Mouse (Mus musculus): ENCODE measurements around the gene Vti1a. TPM values are rescaled to one million over a fixed set of nuclear protein-coding genes. Genes with fewer than 3 reads are reported as not detected.

Gene Vti1a
- total RNA-seq, 2 experiments from 2014 or later, result 20.3 to 21.5 TPM

- intact Hi-C loops (cut with DNase I), result no loop called here
- no peak for DNase-seq
These were observed 124.2 kb downstream of the Vti1a start for GRCm38 (mm10) chr19:55440306-55440705.

DNA sequence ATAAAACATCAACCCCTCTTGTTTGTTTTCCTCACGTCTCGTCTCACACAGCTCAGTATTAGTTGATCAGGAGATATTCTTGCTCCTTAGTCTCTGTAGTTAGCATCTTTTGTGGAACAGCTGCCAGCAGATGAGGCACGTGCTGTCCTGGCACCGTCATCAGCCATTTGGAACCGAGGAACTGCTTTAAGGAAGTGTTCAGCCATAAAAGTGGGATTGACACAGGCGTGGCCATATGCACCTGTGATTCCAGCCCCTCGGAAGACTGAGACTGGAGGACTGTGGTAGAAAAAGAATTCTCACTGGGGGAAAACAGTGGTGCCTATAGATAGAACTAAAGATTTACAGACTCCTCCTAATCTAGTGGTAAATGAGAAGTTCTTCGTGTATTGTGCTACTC lies 127.5 kb downstream of the Vti1a start:
- DNase-seq, result no peak
- intact Hi-C loops (cut with DNase I), result no loop called here

DNA sequence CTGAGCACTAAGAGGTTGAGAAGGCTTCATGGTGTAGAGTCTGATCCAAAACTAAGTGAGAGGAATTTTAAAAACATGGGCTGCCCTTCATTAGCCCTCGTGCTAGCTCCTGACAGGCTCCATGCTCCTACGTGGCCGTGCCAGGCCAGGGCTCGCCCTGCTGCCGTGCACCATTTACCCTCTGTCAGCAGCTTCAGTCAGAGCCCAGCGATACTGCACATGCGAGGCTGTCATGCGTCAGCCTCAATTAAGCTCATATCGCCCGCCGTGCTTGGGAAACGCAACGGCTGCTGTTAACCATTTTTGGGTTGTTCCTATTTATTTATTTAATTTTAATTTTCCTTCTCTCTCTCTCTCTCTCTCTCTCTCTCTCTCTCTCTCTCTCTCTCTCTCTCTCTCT lies 133.0 kb downstream of the Vti1a start:
- intact Hi-C loops (cut with DNase I), result no loop called here
- no peak for DNase-seq

GRCm38 (mm10) chr19:55449506-55449905 lies 133.4 kb downstream of the Vti1a start:
- no peak for DNase-seq
- intact Hi-C loops (cut with DNase I), result no loop called here

DNA sequence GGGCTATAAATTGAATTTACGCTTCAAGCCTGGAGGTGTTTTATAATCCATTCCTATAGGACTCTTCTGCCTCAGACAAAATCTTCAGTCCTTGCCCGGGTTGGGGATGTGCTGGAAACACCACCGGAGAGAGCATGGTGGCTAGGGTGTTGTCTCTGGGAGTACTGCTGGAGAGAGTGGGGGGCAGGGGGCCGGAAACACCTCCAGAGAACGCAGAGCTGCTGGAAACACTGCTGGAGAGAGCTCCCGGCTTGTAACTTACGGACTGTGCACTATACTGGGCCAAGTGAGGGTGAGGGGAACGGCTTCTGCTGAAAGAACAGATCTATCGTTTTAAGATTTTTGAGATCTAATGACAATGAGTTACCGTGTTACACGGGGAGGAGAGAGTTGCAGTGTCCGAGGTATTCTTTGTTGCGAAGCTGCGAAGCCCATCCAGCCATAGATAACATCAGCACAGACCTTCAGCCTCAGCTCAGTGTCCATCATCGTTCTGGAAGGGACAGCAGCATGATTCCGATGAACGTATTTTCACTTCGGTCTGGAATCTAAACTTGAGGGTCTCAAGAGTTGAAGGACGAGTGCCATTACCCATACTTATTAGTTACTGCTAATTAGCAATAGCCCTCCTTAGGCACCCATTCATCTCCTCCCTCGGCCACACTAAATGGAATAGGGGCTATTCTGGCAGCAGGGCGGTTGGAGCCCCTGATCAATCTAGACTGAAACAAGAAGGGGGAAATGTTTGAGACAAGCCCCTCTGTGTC lies 140.4 kb downstream of the Vti1a start:
- no peak for DNase-seq
- intact Hi-C loops (cut with DNase I), result no loop called here

- intact Hi-C loops (cut with DNase I), result no loop called here
- peak in 1 of 2 experiments; percentile 10 for DNase-seq
These were observed 145.9 kb downstream of the Vti1a start for GRCm38 (mm10) chr19:55461963-55462362.

GRCm38 (mm10) chr19:55463670-55464069 lies 147.6 kb downstream of the Vti1a start:
- intact Hi-C loops (cut with DNase I), result no loop called here
- no peak for DNase-seq

GRCm38 (mm10) chr19:55469301-55470051 lies 153.4 kb downstream of the Vti1a start:
- intact Hi-C loops (cut with DNase I), result no loop called here
- no peak for DNase-seq

GRCm38 (mm10) chr19:55472582-55472981 lies 156.5 kb downstream of the Vti1a start:
- no peak for DNase-seq
- intact Hi-C loops (cut with DNase I), result no loop called here

GRCm38 (mm10) chr19:55474225-55474624 lies 158.1 kb downstream of the Vti1a start:
- intact Hi-C loops (cut with DNase I), result no loop called here
- DNase-seq, result no peak

GRCm38 (mm10) chr19:55480526-55480925 lies 164.4 kb downstream of the Vti1a start:
- no peak for DNase-seq
- intact Hi-C loops (cut with DNase I), result no loop called here

- intact Hi-C loops (cut with DNase I), result no loop called here
These were observed 165.2 kb downstream of the Vti1a start for GRCm38 (mm10) chr19:55481308-55481707.

DNA sequence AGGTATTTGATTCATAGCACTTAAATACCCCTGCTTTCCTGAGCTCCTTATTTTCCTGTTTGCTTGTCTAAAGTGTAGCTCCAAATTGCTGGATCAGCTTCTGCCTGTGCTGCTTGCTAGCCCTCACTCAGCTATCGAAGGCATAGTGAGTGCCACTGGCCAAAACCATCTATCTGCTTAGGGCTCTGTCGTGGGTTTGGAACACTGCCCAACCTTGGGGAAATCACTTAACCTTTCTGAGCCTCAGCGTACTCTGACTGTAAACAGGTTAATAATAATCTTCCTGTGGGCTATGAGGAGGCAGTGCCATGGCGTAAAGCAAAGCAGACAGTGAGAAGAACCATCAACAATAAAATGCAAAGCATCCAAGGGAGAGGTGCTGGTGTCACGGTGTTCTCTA lies 167.4 kb downstream of the Vti1a start:
- DNase-seq, result no peak
- intact Hi-C loops (cut with DNase I), result no loop called here

More at GRCm38 (mm10) chr19:55481308-55481707, 165.2 kb downstream of the Vti1a start:
- DNase-seq, result no peak

DNA sequence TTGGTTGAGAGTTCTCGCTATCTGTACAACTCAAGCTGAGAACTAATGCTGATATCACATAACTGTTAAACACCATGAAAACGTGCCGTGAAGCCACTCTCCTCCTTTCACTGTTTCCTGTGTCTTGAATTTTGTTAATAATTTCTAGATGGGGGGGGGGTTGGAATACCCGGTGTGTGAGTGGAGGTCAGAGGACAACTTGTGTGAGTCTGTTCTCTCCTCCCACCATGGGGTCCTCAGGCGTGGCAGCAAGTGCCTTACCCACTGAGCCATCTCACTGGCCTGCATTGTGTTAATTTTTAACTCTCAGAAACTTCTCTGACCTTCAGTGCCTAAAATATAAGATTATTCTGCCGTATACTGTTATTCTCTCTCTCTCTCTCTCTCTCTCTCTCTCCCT lies 168.5 kb downstream of the Vti1a start:
- intact Hi-C loops (cut with DNase I), result no loop called here
- DNase-seq, result no peak

- intact Hi-C loops (cut with DNase I), result no loop called here
- DNase-seq, result no peak
These were observed 170.4 kb downstream of the Vti1a start for GRCm38 (mm10) chr19:55486473-55486872.

GRCm38 (mm10) chr19:55491126-55492076 lies 175.3 kb downstream of the Vti1a start:
- intact Hi-C loops (cut with DNase I), result no loop called here
- no peak for DNase-seq

DNA sequence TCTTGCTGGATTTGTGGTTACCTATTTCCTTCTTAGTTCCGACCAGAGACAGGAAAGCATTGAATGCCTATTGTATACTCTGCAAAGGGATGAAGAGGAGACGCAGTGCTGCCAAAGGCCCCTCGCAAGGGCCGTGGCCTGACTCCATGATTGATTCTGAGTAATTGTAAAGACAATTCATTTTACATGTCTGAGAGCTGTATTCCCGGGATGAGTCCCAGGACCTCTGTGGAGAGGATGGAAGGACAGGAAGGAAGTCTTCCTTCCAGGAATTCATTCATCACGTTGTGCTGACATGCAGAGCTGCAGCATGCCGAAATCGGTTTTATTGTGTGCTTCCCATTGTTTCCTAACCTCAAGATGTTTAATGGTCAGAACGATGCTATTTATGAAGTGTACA lies 180.2 kb downstream of the Vti1a start:
- intact Hi-C loops (cut with DNase I), result no loop called here
- no peak for DNase-seq

DNA sequence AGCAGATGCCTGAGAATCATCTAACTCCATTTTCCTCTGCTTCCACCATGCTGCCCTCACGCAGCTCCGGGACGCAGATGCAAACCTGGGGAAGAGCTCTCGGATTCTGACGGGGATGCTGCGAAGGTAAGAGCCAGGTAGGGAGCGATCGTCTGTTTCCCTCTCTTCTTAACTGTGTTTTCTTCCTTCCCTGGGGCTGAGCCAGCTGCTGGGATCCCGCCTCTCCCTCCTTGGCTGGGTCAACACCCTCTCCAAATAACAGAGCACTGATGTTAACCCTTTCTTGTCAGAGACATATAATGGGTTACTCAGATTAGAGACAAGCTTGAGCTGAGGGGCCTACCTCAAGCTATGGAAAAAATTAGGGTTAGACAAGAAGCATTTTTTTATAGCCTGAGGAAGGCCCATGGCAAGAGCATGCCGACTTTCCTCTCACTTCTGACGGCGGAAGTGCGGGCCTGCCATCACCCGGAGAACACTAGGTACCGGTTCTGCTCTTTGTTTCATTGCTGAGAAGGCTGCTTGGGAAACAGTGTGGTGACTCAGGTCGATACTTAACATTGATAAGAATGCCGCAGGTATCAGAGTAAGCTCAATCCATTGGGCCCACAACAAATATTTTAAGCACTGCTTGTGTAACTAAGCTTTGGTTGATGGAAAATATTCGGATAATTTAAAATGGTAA lies 183.2 kb downstream of the Vti1a start:
- intact Hi-C loops (cut with DNase I), result no loop called here
- DNase-seq, result no peak

DNA sequence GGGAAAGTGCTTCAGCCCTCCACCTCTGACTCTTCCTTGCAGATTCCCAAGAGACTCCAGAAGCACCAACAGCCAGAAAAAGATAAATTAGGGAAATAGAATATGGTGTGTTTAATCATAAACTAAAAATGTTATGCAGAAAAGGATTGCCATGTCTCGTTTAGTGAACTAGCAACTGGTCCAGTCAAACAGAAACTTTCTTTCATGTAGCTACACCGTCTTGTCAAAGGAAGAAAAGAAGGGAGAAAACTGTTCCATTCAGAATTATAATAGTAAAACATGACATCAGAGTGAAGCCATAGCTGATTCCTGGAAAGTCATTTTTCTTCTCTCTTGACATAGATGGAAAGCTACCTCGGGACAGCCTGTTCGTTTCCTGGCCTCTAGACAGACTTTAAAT lies 185.9 kb downstream of the Vti1a start:
- intact Hi-C loops (cut with DNase I), result no loop called here
- no peak for DNase-seq

- intact Hi-C loops (cut with DNase I), result no loop called here
- no peak for DNase-seq
These were observed 187.7 kb downstream of the Vti1a start for GRCm38 (mm10) chr19:55503771-55504170.

Data from heart, postnatal 10 days (tissue).